Mouse (Mus musculus) heart, adult 2 months (tissue): ENCODE measurements at regions not wholly inside any gene's neighbourhood (a gene's known extent, or its start where the extent isn't known, plus 50 kb on each side); places are given as distances from the start of the nearest gene placed in this dataset.

Experiments
- DNase-seq, 2 experiments: peaks; one replicate each; pipeline ENCODE4 v3.0.0; 2021
- H3K27ac ChIP-seq: fragments of 200-600 bp; 2 replicates; pipeline ENCODE4 v1.8.1; 2022
- H3K27me3 ChIP-seq: fragments of 200-500 bp; 2 replicates; pipeline ENCODE4 v1.6.1; 2012; ENCODE audit warnings: mild to moderate bottlenecking, low read length, inconsistent platforms, mixed read lengths; ENCODE audit not compliant: control insufficient read depth, insufficient read depth
- H3K36me3 ChIP-seq: fragments of 200-500 bp; 2 replicates; pipeline ENCODE4 v1.6.1; 2012; ENCODE audit warnings: low read length, inconsistent platforms; ENCODE audit not compliant: control insufficient read depth, insufficient read depth
- H3K4me1 ChIP-seq: fragments of 200-500 bp; 2 replicates; pipeline ENCODE4 v1.6.1; 2011; ENCODE audit warnings: low read length; ENCODE audit not compliant: control insufficient read depth, insufficient read depth
- H3K4me3 ChIP-seq: fragments of 200-600 bp; 2 replicates; pipeline ENCODE4 v1.8.1; 2022
- H3K79me2 ChIP-seq: fragments of 200-500 bp; replicated peaks from 2 replicates; pipeline ENCODE4 v1.6.1; 2012; ENCODE audit warnings: mild to moderate bottlenecking, inconsistent platforms, low read length, moderate library complexity, mixed read lengths; ENCODE audit not compliant: control insufficient read depth, insufficient read depth
- H3K9ac ChIP-seq: fragments of 200-500 bp; 2 replicates; pipeline ENCODE4 v1.6.1; 2012; ENCODE audit warnings: low read depth, mild to moderate bottlenecking, control low read depth, inconsistent platforms, low read length, mixed read lengths
- CTCF ChIP-seq: fragments of 200-600 bp; IDR thresholded peaks from 2 replicates; pipeline ENCODE4 v1.8.1; 2022; ENCODE audit warnings: antibody characterized with exemption, mild to moderate bottlenecking, moderate library complexity
- EP300 ChIP-seq: fragments of 200-500 bp; IDR thresholded peaks from 2 replicates; pipeline ENCODE4 v1.6.1; 2011; ENCODE audit warnings: low read depth, low read length, control low read depth; ENCODE audit not compliant: insufficient read depth
- POLR2A ChIP-seq: fragments of 200-500 bp; IDR thresholded peaks from 2 replicates; pipeline ENCODE4 v1.6.1; 2011; ENCODE audit warnings: mild to moderate bottlenecking, low read depth, low read length, control low read depth; ENCODE audit not compliant: insufficient read depth
- WGBS: fragments of 180-500 bp; shearing (Covaris S2); methylation state at CpG from one replicate; pipeline ENCODE4 v1.1.7; 2018; 5-methylcytosine and 5-hydroxymethylcytosine counted together
- intact Hi-C: fragments of 180-260 bp; cut with DNase I; formaldehyde crosslinking; loops from one replicate; pipeline ENCODE4 v1.15.1; 2025

GRCm38 (mm10) chrX:52221016-52221415, 56.0 kb upstream of the Gpc4 start:
- Histone ChIP-seq H3K4me1 (no peaks in the 10 kb centered on the region), H3K9ac (no peak overlapping the region), H3K27me3 (no peaks in the 10 kb centered on the region), H3K36me3 (no peaks in the 10 kb centered on the region), H3K27ac (no peak overlapping the region), H3K4me3 (no peak overlapping the region), H3K79me2 (no peaks in the 10 kb centered on the region)
- intact Hi-C loops: no loop called here
- no peak for TF ChIP-seq POLR2A
- no peak for TF ChIP-seq CTCF
- no peak for TF ChIP-seq EP300
- DNase-seq: peak in 1 of 2 experiments; percentile 1

GRCm38 (mm10) chrX:52217189-52217789, 52.2 kb upstream of the Gpc4 start:
- H3K27me3 ChIP-seq: no peaks in the 10 kb centered on the region
- no peak overlapping the region for H3K27ac ChIP-seq
- H3K36me3 ChIP-seq: no peaks in the 10 kb centered on the region
- intact Hi-C loops: loop anchor here (10.0 kb wide), 1 partner anchor 62 kb away; no protein-coding TSS in a partner anchor
- H3K9ac ChIP-seq: no peak overlapping the region
- H3K4me3 ChIP-seq: no peak overlapping the region
- DNase-seq: no peak
- H3K79me2 ChIP-seq: no peaks in the 10 kb centered on the region
- H3K4me1 ChIP-seq: no peaks in the 10 kb centered on the region
- TF ChIP-seq CTCF (no peak), POLR2A (no peak), EP300 (no peak)
- whole genome bisulfite sequencing: 51% methylated on average over 6 of the region's 6 CpGs
